Mouse (Mus musculus) urinary bladder, postnatal 0 days (tissue): ENCODE results near the gene Olfr503. TPM values are rescaled to one million over a fixed set of nuclear protein-coding genes. Genes with fewer than 3 reads are reported as not detected.

ENCODE experiments used
- polyA plus RNA-seq: library from polyadenylated mRNA; unstranded; fragments of >200 nt; fragmentation: Nextera tagmentation; extraction: Ambion mirVana; gene quantifications from 2 replicates; pipeline ENCODE4 v1.2.1, GENCODE M21; 2015

The Olfr503 gene
- not detected in 2 replicates for polyA plus RNA-seq

GRCm38 (mm10) chr7:108544227-108544626 lies at the start of gene Olfr503:
Gene Olfr503, plus strand, starts transcription at chr7:108544527.

GRCm38 (mm10) chr7:108524965-108525364 lies 19.4 kb upstream of the Olfr503 start, which contains the start of gene Olfr502:
Gene Olfr502, minus strand, starts transcription at chr7:108525065.

GRCm38 (mm10) chr7:108565693-108566092 lies 21.4 kb downstream of the Olfr503 start, which contains the start of gene Olfr504:
Gene Olfr504, minus strand, starts transcription at chr7:108565793.

Other genes starting within 250 kb of the Olfr503 start
- not detected in 2 replicates for gene Olfr491, start 231.1 kb upstream of the Olfr503 start, polyA plus RNA-seq
- not detected in 2 replicates for gene Olfr492, start 220.9 kb upstream of the Olfr503 start, polyA plus RNA-seq
- not detected in 2 replicates for gene Olfr493, start 197.5 kb upstream of the Olfr503 start, polyA plus RNA-seq
- not detected in 2 replicates for gene Olfr494, start 179.2 kb upstream of the Olfr503 start, polyA plus RNA-seq
- not detected in 2 replicates for gene Olfr495, start 151.4 kb upstream of the Olfr503 start, polyA plus RNA-seq
- not detected in 2 replicates for gene Olfr497, start 124.1 kb upstream of the Olfr503 start, polyA plus RNA-seq
- not detected in 2 replicates for gene Olfr498, start 79.2 kb upstream of the Olfr503 start, polyA plus RNA-seq
- not detected in 2 replicates for gene Olfr502, start 19.5 kb upstream of the Olfr503 start, polyA plus RNA-seq
- gene Olfr504, start 21.3 kb downstream of the Olfr503 start, polyA plus RNA-seq: not detected in 2 replicates
- not detected in 2 replicates for gene Olfr506, start 66.3 kb downstream of the Olfr503 start, polyA plus RNA-seq
- gene Olfr507, start 77.3 kb downstream of the Olfr503 start, polyA plus RNA-seq: not detected in 2 replicates
- gene Olfr508, start 85.5 kb downstream of the Olfr503 start, polyA plus RNA-seq: not detected in 2 replicates
- gene Olfr509, start 107.4 kb downstream of the Olfr503 start, polyA plus RNA-seq: not detected in 2 replicates
- not detected in 2 replicates for gene Olfr510, start 121.9 kb downstream of the Olfr503 start, polyA plus RNA-seq
- gene Olfr512, start 168.8 kb downstream of the Olfr503 start, polyA plus RNA-seq: not detected in 2 replicates
- not detected in 2 replicates for gene Olfr513, start 206.4 kb downstream of the Olfr503 start, polyA plus RNA-seq